Mouse (Mus musculus): ENCODE measurements around the gene Grik3. TPM values are rescaled to one million over a fixed set of nuclear protein-coding genes. Genes with fewer than 3 reads are reported as not detected.
A peak's percentile ranks its signal among the peaks of the same experiment; 100 is the strongest.

The Grik3 gene
- total and polyA plus RNA-seq, 3 experiments: under 0.01 TPM; not detected in 2

GRCm38 (mm10) chr4:125617851-125618250, 127.4 kb downstream of the Grik3 start:
- Histone ChIP-seq H3K9ac (ENCODE audit: control insufficient read depth, low read depth, low read length, poor library complexity, severe bottlenecking) (no peak overlapping the region), H3K27ac (ENCODE audit: control insufficient read depth, low read depth, low read length) (no peak overlapping the region), H3K79me2 (ENCODE audit: control insufficient read depth, insufficient read depth, low read length, poor library complexity) (no peaks in the 10 kb centered on the region), H3K27me3 (ENCODE audit: control insufficient read depth in 1 of 2, insufficient read depth in 2 of 2, low read length in 2 of 2) (no peaks in the 10 kb centered on the region), H3K9me3 (replicated peaks; ENCODE audit: insufficient read depth, low read length) (no peaks in the 10 kb centered on the region), H3K4me3 (ENCODE audit: control insufficient read depth in 1 of 2, insufficient read depth in 1 of 2, low read depth in 2 of 2, low read length in 2 of 2) (no peak overlapping the region), H3K4me1 (ENCODE audit: control insufficient read depth in 1 of 2, insufficient read depth in 2 of 2, low read length in 2 of 2) (no peaks in the 10 kb centered on the region), H3K36me3 (ENCODE audit: control insufficient read depth in 1 of 2, insufficient read depth in 2 of 2, low read length in 2 of 2) (no peaks in the 10 kb centered on the region)
- DNase-seq (ENCODE audit: low read depth, low spot score): no peak
- TF ChIP-seq CHD2 (IDR thresholded peaks at IDR 0.05; ENCODE audit: low read length) (no peak), MAFK (IDR thresholded peaks at IDR 0.05; ENCODE audit: borderline replicate concordance, low read depth, low read length) (no peak), GATA1 (IDR thresholded peaks at IDR 0.05; ENCODE audit: low read depth, low read length) (no peak), MYB (IDR thresholded peaks at IDR 0.05; ENCODE audit: low read depth, low read length) (no peak), NELFE (IDR thresholded peaks at IDR 0.05; ENCODE audit: low read depth, low read length) (no peak), TAL1 (IDR thresholded peaks at IDR 0.05; ENCODE audit: low read length) (no peak)

- TF ChIP-seq MYC (IDR thresholded peaks at IDR 0.05; ENCODE audit: low read depth, low read length) (no peak), POLR2AphosphoS2 (IDR thresholded peaks at IDR 0.05; ENCODE audit: low read length) (no peak), ETS1 (IDR thresholded peaks at IDR 0.05; ENCODE audit: low read depth, low read length) (no peak), NRF1 (IDR thresholded peaks at IDR 0.05; ENCODE audit: insufficient read depth, low read depth, low read length, poor library complexity, severe bottlenecking) (no peak)
- Histone ChIP-seq H3K4me3 (ENCODE audit: control insufficient read depth in 1 of 2, insufficient read depth in 1 of 2, low read depth in 2 of 2, low read length in 2 of 2) (no peak overlapping the region), H3K27me3 (ENCODE audit: control insufficient read depth in 1 of 2, insufficient read depth in 2 of 2, low read length in 2 of 2) (no peaks in the 10 kb centered on the region), H3K9me3 (replicated peaks; ENCODE audit: insufficient read depth, low read length) (no peaks in the 10 kb centered on the region), H3K9ac (ENCODE audit: control insufficient read depth, low read depth, low read length, poor library complexity, severe bottlenecking) (no peak overlapping the region), H3K36me3 (ENCODE audit: control insufficient read depth in 1 of 2, insufficient read depth in 2 of 2, low read length in 2 of 2) (no peaks in the 10 kb centered on the region), H3K79me2 (ENCODE audit: control insufficient read depth, insufficient read depth, low read length, poor library complexity) (no peaks in the 10 kb centered on the region), H3K27ac (ENCODE audit: control insufficient read depth, low read depth, low read length) (no peak overlapping the region), H3K4me1 (ENCODE audit: control insufficient read depth in 1 of 2, insufficient read depth in 2 of 2, low read length in 2 of 2) (no peaks in the 10 kb centered on the region)
- no peak for DNase-seq (ENCODE audit: low read depth, low spot score)
Observed at GRCm38 (mm10) chr4:125618524-125619320, 128.2 kb downstream of the Grik3 start.

- H3K4me1 ChIP-seq (ENCODE audit: control insufficient read depth in 1 of 2, insufficient read depth in 2 of 2, low read length in 2 of 2): no peaks in the 10 kb centered on the region
- no peaks in the 10 kb centered on the region for H3K79me2 ChIP-seq (ENCODE audit: control insufficient read depth, insufficient read depth, low read length, poor library complexity)
- no peaks in the 10 kb centered on the region for H3K27me3 ChIP-seq (ENCODE audit: control insufficient read depth in 1 of 2, insufficient read depth in 2 of 2, low read length in 2 of 2)
- no peak for DNase-seq (ENCODE audit: low read depth, low spot score)
- peak in 2 of 3 experiments; percentile 14 to 19; a peak in 1 of 6 replicates for TF ChIP-seq CTCF (IDR thresholded peaks at IDR 0.05 in 2 of 3, conservative IDR thresholded peaks at IDR 0.05 in 1 of 3; ENCODE audit: control insufficient read depth in 1 of 3, insufficient read depth in 1 of 3, low read depth in 2 of 3, low read length in 3 of 3, poor library complexity in 1 of 3, severe bottlenecking in 1 of 3)
- no peak for TF ChIP-seq TBP (IDR thresholded peaks at IDR 0.05; ENCODE audit: low read depth, low read length)
- no peak overlapping the region for H3K4me3 ChIP-seq (ENCODE audit: control insufficient read depth in 1 of 2, insufficient read depth in 1 of 2, low read depth in 2 of 2, low read length in 2 of 2)
- H3K27ac ChIP-seq (ENCODE audit: control insufficient read depth, low read depth, low read length): no peak overlapping the region
- no peak overlapping the region for H3K9ac ChIP-seq (ENCODE audit: control insufficient read depth, low read depth, low read length, poor library complexity, severe bottlenecking)
- no peaks in the 10 kb centered on the region for H3K9me3 ChIP-seq (replicated peaks; ENCODE audit: insufficient read depth, low read length)
- no peaks in the 10 kb centered on the region for H3K36me3 ChIP-seq (ENCODE audit: control insufficient read depth in 1 of 2, insufficient read depth in 2 of 2, low read length in 2 of 2)
Observed at GRCm38 (mm10) chr4:125624885-125625678, 134.6 kb downstream of the Grik3 start.

Measured in MEL (cell line).